Mouse (Mus musculus) adrenal gland, postnatal 4 days (tissue): Measurements from ENCODE around the gene Rassf10. TPM values are rescaled to one million over a fixed set of nuclear protein-coding genes. Genes with fewer than 3 reads are reported as not detected.

Experiments used
- DNase-seq, 2 experiments: peaks; one replicate each; pipeline ENCODE4 v3.0.0; 2021 to 2022; ENCODE audit warnings: low spot score in 2 of 2, mixed read lengths in 2 of 2
- total RNA-seq, 2 experiments: library from RNA; stranded (reverse); gene quantifications; 2 replicates each; pipeline ENCODE4 v1.2.3; 2021

The Rassf10 gene
- total RNA-seq, 2 experiments from 2014 or later = 11.2 to 15.2 TPM

DNA sequence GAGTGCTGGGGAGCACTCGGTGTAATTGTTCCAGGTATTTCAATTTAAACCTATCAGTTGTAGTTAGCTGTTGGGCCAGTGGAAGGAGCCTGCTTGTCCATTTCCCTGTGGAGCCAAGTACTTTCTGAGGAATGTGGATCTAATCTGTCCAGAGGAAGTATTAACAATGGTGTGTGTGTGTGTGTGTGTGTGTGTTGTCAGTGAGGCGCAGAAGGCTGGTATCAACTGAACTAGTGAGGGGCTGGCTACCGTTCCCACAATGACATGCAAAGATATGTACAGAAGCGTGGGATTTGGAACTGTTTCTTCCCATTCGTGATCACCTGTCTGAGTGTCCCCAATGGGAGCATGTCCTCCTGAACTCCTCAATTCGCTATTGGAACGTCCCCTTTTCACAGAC, 3.2 kb downstream of the Rassf10 start:
- no peak for DNase-seq

DNA sequence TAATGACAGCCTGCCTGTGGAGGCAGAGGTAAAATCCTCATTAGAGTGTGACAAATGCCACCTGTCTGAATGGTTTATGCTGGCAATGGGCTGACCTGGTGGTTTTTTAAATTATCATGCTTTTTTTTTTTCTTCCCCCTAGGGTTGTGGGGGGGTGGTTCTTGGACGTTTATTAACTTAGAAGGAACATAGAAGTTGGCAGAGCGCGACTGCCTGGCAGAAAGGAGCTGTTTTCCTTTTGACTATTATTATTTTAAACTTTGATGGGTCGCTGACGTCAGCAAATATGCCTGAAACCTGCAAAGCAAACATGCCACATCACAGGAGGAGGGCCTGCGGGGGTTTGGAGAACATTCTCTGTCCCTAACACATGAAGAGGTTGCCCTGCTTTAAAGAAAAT, 3.9 kb downstream of the Rassf10 start:
- no peak for DNase-seq

DNA sequence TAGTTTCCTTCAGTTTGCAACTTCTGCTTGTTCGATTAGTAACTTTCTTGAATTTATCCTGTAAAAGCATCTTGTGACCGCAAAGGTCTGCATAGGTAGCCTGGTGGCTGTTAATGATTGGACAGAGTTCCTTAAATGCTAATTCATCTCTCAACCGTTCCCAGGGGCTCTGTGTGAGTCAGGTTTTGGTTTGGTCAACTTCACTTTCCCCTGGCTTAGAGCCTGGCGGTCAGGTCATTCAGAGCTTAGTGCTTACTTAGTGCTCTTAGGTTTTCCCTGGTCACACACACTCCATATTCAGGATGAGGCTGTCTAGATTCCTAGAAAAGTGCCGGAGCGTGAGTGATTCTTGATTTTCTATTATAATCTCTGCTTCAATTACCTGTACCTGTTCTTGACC, 12.6 kb downstream of the Rassf10 start:
- no peak for DNase-seq

DNA sequence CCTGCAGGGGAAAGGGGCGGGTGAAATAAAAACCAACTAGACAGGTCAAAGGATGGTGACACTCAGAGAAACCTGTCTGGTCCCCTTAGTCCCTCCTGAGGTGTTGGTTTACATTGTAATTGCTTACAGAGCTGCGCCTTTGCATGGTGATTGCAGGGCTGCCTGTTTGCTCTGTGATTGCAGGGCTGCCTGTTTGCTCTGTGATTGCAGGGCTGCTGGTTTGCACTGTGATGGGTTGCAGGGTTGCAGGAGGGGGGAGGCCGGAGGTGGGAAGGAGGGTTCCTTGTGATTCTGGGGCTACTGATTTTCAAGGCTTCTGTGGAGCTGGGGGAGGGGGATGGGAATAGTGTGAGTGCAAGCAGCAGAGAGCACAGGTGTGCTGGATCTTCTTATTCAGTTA, 13.0 kb downstream of the Rassf10 start:
- DNase-seq = no peak

DNA sequence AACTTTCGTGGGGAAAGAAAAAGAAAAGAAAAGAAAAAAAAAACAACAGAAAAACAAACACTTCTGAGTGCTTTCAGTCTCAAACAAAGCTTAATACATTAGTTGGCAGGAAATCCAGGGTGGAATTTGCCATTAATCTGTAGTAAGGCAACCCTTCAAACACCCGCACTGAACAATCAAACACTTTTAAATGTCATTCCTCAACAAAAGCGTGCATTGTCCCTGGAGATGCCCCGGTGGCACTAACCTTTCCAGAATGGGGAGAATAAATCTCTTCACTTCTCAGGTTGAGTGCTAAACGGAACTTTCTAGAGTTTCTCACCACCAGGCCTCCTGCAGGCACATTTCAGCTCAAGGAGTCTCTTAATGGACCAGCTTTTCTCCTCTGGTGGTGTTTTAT, 29.6 kb downstream of the Rassf10 start:
- no peak for DNase-seq

DNA sequence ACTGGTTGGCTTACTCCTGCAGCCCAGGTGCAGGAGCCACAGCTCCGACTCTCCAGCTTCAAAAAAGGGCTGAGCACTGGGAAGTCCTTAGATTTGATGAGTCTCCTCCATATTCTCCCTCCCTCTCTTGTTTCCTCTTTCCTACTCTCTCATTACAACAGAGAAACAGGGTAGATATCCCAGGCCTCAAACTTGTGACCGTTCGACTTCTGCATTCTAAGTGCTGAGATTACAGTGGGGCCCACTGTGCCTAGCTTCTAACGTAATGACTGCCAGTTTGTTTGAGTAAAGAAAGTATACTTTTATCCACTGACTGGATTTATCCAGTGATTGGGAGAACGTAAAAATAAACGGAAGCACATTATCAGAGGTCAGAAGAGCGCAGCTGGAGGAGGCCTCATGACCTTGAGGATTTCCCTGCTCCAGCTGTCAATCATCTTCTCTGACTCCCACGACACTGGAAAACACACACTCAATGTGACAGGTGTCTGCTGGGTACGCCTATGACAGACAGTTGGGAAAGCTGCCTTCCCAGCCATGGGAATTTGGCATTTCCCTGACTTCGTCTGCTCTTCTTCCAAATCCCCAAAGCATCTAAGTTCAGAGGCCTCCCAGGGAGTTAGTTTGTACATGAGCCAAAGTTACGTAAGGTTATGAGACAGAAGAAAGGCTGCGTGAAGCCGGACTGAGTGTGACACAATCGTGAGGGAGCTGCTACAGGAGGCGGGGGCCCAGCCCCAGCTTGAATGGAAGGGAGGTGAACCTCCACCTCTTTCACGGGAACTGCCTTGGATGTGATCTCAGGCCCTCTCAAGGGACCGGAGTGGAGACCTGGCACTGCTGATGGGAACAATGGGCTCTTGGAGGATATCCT, 31.2 kb downstream of the Rassf10 start:
- no peak for DNase-seq

DNA sequence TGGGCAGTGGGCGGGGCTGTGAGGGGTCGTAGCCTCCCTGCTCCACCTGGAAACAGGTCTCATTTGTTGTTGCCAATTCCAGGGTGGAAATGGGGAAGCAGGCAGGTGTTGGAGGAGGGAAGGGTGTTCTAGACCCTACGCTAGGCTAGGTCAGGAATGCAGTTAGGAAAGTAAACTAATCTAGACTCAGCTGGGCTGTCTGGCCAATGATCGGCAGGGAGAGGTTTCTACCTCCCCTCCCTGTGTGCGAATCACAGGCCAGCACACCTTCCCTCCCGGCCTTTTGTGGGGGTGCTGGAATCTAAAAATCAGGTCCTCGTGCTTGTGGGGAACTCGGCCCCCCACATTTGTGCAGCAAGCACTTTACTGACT, 31.8 kb downstream of the Rassf10 start:
- DNase-seq = no peak

DNA sequence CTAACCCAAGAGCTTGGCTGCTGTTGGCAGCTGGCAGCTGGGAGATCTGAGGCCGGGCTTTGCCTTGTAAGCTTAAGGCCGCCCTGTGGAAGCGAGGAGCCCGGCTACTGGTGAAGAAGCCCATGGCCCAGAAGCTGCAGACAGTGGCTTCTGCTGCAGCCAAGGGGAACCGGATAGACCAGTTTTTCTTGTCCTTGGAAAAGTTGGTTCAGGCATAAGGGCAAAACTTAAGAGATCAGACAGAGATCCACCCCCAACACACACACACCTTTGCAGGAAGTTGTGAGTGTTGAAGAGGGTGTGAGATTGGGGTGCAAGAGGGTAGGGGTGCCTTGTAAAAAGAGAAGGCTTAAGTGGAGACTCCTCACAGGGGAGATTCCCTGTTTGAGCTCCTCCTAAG, 39.2 kb downstream of the Rassf10 start:
- DNase-seq = no peak

DNA sequence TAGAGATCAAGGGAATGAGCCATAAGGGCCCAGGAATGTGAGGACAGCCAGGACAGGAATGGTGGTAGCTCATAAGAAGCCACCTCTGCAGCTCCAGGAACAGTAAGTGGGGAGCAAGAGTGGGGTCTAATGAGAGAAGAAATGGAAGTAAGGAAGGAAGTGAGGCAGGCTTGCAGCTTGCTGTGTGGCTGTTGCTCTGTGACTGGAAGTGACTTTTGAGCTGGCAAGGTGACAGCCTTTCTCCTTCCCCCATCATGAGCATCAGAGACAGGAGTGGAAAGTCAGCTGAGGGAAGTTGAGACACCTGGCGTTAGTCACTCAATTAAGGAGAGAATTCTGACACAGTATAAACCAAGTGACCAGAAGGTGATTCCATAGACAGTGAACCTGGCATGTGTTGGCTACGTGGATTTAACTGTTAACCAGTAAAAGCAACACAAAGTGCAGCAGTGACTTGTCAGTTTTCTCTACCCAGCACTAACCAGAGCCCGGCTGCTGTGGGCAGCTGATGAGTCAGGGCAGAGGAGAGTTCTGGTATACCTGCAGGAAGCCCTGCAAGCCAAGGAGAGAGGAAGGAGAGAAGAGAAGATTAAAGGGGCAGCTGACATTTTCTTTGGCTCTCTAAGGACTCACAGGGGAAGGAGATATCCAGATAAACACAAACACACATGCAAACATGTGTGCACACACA, 49.9 kb downstream of the Rassf10 start:
- DNase-seq = no peak

DNA sequence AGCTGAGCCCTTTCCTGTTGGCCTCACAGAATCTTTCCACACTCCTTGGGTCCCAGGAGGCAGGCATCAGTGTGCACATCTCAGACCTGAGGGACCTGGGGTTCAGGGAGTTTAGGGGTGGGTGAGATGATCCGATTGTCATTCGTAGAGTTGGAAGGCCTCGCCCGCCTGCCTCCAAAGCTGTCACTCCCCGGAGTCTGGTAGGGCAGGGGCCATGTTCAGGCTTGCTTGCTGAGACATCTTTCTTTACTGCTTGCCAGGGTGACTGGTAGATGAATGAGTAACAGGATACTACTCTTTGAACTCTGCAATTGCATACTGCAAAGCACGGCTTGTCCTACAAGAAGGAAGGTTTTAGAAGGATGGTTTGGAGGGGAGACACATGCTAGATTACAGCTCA, 52.0 kb downstream of the Rassf10 start:
- DNase-seq = no peak
